Mouse (Mus musculus) kidney, postnatal 10 days (tissue): ENCODE measurements around the gene Dkk3.

Experiments used
- DNase-seq: peaks from one replicate; pipeline ENCODE4 v3.0.0; 2021; ENCODE audit warnings: mixed read lengths

Dkk3 gene

DNA sequence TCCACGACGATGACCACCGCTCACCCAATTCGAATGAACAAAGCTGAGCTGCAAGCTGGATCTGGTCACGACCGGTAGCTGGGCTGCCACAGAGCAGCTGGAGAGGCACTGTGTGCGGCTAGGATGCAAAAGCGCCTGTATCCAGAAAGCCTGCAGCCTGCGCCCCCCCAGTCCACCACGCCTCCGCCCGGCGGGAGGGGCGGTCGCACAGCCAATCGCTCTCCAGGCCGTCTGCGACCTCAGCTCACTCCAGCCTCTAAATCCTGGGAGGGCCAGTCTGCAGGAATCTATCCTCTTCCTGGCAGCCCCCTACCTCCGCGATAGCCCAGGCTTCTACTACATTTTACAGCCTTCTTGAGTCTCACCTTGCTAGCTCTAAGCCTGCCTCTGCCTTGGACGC lies at the start of gene Dkk3:
Dkk3 (minus strand) TSS at position 116 of the 400 bp plus-strand sequence.
- peak; percentile 78 for DNase-seq

DNA sequence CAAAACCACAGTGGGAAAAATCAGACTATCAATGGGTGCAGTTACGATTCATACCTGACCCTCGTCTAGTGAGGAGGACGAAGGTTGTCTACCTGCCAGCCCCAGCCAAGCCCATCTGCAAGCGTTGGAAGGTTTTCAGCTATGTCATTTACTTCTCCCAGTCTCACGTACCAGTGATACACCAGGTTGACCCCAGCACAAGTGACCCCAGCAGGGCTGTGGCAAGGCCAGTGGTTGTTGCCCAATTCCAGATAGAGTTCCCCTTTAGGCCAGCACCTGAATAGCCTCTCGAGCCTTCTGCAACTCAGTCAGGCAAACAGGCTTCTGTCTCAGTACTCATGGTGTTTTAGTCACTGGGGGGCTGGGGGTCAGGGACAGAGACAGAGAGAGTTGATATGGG lies 48.9 kb upstream of the Dkk3 start:
- no peak for DNase-seq

DNA sequence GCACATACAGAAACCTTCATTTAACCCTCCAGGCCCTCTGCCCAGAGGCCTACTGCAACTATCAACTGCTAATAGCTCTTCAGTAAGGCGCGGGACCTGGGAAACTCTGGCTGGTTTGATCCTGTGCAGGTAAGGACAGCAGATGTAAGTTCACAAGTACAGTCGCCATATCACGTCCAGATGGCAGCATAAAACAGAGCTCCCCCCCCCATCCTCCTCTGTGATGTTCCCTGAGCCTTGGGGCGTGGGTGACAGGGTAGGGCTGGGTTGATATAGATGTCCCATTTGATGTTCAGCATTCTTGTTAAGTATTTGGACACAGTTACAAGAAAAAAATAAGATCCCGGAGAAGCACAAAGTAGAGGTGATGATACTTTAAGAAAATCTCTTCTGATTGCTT lies 46.7 kb upstream of the Dkk3 start:
- DNase-seq = no peak

DNA sequence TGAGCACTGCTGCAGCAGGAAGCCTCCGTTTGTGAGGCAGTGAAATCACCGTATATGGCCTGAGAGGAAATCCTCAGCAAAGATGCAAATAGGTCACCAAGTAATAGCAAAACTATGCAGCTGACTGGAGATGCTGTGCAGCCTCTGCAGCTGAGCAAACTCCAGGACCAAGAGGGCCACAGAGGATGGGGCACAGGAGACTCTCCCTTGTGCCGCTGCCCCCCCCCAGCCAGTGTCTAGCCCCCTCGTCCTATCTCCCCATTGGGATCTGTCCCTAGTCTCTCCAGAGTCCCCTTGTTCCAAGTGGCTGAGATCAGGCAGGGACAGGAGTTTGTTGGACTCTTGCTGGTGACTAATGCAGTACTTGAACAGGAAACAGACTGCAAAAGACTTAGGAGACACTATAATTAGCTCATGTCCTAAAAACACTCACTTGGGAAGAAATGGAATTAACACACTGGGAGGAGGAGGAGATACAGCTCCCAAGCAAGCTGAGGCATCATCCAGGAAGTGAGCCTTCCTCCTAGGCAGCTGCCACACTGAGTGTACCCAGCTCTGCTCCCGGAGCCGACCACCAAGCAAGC lies 45.6 kb upstream of the Dkk3 start:
- no peak for DNase-seq

DNA sequence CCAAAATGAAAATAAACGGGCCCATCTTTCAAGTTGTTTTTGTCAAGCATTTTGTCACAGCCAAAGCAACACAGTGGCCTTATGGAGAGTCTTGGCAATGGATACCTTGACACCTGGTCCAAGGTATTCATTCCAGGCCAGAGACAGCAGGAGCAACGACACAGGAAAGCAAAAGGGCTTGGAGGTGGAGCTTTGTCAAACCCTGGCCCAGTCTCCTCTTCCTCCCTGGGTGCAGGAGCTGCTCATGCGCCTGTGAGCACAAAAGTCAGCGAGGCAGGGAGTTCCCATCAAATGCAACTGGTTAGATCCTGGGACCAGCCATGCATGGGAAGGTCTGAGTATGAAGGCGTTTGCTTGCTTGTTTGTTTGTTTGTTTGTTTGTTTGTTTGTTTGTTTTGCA lies 45.1 kb upstream of the Dkk3 start:
- no peak for DNase-seq

DNA sequence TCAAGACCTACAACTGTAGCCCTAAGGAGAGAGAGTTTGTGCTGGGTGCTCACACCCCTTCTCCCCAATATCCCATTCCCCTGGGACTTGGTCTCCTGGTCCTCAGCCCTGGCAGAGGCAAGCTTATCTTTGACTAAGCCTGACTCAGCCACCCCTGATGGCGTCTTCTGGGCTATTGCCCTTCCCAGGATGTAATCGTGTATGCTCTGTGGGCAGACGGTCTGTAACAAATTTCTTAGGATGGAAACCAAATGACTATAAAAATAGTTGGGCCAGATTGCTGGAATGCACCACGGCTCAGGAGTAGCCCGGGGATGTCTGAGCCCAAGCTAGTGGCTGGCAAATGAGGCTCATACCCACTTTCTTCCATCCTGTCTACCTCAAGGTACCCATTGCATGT lies 44.0 kb upstream of the Dkk3 start:
- DNase-seq = no peak

DNA sequence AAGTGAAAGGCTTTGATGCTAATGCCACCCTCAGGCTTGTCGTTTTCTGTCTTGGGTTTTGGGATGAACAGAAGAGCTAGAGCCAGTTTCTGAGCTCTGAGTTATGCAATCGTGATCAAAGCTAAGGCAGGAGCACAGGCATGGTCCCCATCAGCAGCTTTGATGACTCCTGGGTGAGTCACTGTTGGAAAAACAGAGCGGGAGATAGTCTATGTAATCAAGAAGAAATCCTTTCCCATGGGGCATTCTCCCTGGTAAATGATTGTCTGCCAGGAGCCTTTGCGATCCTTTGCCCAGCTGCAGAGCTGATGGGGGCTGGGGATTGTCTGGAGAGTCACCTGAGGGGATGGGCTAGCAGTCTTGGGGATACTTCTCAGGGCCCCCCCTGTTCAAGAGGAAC lies 43.3 kb upstream of the Dkk3 start:
- peak; percentile 47 for DNase-seq

DNA sequence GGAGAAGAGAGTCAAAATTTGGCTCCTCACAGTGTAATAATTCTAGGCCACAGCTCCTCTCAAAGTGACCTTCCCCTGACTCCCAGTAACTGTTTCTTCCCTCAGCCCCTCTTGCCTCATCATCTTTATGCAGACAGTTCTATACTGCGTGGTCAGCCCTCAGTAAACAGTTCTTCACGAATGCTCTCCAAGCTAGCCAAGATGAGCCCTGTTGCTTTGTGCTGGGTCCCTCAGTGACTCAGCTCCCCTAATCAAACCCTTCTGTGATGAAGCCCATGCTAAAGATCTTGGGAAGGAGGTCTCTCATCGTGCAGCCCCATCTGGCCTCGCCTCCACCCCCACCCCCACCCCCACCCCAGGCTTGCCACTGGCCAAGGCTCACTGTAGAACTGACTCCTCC lies 41.9 kb upstream of the Dkk3 start:
- no peak for DNase-seq

DNA sequence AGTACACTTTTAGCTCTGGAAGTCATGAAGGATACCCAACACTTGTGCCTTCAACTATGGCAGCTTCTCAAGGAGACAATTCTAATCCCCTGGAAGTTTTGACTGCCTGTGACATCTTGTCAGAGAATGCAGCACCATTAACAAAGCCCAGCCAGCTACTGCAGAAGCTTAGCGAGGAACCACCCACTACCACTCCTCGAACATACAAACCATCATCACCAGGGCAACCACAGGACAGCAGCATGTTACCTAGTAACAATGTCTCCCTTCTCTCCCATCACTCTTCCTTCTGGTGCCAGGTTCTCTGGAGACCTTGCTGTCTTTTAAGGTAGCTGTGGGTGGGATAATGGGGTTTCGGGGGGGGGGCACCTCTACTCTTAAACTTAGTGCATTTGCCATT lies 40.5 kb upstream of the Dkk3 start:
- no peak for DNase-seq

DNA sequence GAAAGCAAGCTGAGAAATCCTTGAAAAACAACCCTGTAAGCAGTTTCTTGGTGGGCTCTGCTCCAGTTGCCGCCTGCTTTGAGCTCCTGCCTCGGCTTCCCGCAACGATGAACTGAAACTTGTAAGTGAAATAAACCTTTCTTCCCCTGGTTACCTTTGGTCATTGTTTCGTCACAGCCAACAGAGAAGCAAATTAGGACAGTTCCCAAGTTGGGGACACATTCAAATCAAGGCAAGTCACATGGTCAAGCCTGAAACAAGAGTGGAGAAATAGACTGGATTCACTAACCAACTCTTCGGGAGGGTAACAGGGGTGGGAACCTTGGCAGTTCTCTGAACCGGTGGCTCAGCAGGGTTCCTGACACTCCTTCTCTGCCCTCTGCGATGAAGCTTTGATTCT lies 38.6 kb upstream of the Dkk3 start:
- DNase-seq = no peak

DNA sequence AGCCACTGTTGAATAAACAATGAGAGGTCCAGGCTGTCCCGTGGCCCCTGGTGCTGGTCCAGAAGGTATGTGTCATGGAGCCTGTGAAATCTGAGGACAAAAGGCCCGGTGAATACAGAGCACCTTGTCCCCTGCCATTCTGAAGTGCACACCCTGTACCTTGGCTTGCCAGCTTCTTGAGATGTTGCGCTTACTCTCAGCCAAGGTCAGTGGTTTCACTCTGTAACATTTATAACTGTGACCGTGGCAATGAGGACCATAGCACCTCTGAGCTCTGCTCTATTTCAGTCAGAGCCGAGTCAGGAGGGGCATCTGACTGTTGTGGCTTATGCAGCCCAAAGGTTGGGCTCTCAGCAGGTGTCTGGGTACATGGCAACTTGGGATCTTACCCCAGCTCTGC lies 35.4 kb upstream of the Dkk3 start:
- no peak for DNase-seq

DNA sequence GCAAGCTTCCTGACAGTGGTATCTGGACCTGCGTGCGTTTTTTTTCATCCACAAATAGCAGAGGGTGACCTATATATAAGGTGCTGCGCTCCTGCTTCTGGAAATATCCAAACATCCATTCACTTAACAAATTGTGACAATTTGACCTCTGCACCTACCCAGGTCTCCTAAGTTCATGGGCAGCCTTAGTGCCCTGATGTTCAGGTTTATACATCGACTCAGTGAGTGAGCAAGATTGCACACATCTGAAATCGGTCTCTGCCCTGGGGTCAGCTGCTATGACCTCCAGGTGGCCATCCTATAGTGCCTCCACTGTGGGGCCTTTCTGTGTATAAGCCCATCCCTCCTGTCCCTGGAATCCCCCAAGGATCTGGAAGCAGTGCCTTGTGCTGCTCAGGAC lies 33.9 kb upstream of the Dkk3 start:
- no peak for DNase-seq

DNA sequence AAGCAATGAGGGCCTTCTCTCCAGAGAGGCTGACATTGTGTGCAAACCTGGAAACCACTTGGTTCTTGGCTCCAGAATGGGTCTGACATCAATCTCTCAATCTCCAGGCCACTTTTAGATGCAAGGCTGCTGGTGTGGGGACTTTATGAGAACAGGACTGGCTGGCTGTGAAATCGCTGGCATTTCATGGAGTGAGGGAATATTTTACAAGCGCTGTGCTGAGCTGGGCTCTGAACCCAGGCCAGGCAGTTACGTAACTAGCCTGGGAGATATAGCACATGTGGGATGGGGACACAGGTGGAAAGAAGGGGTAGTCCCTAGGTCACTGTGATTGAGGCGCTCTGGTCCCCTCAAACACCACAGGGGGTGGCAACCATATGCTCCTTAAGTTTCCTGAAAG lies 33.4 kb upstream of the Dkk3 start:
- DNase-seq = no peak

DNA sequence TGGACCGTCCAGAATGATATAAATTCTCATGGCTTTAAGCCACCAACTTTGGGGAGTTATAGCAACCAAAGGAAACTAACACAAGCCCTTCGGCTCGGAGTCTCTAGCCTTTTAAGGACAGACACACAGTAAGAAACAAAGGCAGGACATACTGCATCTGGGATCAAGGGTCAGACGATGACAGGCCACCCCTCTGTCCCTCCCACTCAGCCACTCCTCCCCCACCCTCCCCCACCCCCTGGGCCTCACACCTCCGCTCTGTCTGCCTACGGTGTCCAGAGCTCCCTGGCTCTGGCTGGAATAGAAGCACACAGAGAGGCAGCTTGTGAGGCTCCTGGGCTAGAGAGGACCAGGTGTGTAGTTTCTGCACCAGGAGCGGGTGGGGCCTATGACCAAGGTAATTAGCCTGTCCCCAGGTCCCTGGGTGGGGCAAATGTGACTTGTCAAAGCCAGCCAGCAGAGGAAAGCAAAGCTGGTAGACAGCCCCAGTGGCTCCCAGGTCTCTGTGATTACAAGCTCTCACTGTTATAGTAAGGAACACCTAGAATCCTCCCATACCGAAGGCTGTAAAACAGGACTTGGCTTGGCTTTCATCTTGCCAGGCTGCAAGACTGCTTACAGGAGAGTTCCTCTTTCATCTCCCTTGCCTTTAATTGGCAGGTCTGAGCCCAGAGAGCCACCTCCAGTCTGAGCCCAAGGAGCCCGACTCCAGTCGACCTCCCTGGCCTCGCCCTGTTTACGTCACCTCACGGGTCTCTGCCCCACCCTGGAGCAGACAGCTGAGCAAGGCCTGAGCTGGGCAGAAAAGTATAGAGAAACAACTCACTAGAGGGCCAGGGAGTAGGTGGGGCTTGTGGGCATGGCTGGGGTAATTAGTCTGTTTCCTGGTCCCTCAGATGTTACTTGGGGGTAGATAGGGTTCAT lies 28.9 kb upstream of the Dkk3 start:
- DNase-seq = no peak

DNA sequence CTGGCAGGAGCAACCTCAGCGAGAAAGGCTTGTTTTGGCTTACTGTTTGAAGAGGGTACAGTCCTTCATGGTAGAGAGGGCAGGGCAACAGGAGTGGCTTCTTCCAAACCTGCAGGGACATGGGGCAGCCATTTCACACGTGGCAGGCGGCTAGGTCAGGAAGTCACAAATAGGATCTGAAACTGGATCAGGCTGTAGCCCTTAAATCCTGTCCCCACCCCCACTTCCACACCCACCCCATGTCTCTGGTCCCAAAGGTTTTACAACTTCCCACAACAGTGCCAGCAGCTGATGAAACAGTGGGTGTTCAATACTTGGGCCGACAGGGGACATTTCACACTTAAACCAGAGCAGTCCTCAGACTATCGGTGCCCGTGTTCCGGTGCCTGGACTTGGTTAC lies 28.0 kb upstream of the Dkk3 start:
- DNase-seq = no peak

DNA sequence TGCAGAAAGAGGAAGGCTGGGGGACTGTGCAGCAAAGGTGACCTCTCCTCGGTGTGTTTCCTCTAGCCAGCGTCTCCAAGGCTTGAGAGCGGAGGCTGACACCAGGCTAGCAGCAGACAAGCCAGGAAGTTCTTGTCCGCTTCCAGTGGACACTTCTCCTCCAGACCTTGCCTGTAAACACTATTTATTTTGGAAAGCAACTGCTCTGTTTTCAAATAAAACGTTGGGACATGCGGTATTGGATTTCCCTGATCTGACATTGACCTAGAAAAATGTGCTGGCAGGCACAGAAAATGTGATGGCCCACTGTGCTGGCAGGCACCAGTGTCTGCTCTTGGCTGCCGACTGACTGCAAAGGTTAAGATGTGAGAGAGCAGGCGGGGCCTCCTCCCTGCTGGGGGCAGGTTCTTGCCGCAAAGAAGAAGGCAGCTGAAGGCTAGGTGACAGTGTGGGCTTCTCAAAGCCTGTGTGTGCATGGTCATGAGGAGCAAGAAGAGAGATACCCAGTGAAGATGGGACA lies 26.4 kb upstream of the Dkk3 start:
- DNase-seq = peak; percentile 42

DNA sequence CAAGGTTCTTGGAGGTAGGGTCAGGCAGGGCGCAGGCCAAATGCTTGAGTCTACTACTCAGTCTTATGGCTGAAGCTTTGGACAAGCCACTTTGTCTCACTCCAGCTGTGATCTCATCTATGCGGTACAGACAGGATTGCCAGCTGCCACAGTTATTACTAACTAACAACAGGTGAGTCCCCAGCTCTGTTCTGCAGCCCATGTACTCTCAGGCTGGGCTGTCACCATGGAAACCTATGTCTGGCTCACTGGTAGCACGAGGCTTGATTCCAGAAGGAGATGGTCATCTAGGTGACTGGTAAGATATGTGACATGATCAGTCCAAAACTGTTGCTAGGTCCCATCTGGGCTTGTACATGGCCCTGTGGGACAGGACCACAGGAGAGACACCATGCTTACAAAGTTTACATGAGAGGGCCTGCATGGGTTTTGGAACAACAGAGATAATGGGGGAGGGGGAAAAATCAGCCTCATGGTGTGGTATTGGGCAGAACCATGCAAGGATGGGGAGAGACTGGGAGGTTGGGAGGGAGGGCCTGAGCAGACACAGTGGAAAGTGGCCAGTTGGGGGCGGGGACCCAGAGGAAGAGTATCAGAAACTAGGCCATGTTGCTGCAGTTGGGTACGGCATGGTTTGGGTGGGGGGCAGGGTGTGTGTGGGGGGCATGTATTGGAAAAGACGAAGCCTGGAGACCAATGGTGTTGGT lies 25.8 kb upstream of the Dkk3 start:
- peak; percentile 48 for DNase-seq

DNA sequence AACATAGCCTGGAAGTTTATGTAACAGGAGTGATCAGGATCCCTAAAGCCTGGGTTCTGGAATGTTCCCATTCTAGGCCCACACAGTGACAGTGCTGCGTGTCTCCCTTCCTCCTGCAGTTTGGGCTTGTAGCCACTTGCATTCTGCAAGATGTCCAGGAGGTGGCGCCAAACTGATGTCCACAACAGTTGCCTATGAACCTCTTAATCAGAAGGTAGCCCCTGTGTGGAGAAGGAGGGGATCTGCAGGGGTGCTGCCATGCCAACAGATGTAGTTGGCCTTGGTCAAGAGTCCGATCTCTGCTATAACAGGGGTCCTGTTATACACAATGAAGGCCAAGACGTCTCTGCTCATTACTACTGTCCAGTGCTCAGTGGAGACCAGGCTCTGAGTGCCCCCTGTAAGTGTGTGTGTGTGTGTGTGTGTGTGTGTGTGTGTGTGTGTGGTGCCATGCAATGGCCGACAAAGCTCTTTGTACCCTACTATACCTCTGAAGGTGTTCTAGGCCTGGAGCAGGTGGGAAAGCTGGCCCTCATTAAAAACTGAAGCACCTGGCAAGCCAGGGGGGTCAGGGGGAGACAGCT lies 24.5 kb upstream of the Dkk3 start:
- peak; percentile 92 for DNase-seq

DNA sequence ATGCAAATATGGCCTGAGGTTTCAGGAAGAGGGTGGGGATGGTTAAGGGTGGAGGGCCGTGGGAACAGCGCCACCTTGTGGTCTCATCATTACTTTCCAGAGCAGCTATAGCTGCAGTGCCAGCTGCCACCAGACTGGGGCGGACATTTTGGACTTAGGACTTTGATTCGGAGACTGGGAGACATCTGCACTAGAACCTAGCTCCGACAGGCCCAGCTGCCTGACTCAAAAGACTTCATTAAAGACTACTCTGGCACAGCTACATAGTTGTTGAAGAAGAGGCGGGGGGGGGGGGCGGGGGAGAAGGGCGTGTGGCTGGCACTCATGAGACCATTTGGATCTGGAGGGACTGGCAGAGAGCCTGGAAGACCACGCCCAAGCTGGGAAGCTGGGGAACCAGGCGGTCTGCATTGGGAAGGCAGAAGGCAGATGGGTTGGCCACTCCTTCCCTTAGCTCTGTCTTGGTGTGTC lies 21.4 kb upstream of the Dkk3 start:
- peak; percentile 93 for DNase-seq

DNA sequence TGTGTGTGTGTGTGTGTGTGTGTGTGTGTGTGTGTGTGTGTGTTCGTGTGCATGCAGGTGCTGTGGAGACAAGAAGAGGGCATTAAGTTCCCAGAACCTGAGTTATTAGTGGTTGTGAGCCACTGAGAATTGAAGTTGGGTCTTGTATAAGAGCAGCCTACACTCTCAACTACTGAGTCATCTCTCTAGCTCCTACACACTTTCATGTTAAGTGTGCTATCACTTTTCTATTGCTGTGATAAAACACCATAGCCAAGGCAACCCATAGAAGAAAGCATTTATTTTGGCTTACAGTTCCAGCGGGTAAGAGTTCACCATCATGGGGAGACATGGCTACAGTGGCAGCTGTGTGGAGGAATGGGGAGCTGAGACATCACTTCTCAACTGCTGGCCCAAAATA lies 17.8 kb upstream of the Dkk3 start:
- DNase-seq = no peak

DNA sequence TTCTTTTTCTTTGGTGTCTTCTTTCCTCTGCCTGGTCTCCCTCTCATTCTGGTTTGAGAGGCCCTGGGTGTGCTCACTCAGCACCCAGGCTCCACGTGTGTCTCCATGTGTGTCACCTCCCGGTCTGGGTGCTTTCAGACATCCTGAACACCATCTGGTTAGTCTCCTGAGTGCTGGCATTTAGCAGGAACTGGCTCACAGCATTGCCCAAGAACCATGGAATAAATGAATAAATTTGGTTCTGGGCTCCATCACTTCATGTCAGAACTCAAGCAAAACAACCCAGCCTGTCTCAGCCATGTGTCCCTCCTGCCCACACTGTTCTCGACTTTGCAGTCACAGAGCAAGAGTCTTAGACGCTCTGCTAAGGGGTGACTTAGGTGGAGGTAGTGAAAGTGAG lies 13.8 kb upstream of the Dkk3 start:
- no peak for DNase-seq

DNA sequence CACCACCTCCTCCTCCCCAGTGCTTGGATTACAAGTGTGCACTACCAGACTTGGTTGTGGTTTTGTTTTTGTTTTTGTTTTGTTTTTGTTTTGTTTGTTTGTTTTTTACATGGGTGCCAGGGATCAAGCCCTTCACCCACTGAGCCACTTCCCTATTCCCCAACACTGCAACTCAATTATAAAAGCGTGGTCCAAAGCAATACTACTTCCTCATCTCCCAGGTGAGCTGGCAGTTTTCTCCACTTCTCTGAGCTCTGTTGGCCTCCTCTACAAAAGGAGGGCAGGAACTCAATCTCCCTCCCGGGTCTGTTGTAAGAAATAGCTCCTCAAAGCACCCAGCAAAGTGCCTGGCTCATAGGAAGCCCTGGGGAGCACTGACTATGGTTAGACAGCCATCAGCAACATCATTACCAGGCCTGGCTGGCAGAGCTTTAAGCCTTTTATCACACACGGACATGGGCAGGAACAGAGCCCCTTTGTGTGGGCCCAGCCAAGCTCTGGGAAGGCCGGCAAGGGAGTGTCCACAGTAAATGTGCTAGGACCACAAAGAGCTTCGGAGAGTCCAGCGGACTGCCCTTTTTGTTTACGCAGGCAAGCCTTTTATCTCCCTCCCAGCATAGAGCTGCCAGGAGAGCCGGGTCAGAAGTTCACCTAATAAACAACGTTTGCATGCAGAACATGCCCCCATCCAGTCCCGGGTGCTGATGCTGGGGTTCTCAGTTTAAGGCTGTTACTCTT lies 11.3 kb upstream of the Dkk3 start:
- DNase-seq = no peak

DNA sequence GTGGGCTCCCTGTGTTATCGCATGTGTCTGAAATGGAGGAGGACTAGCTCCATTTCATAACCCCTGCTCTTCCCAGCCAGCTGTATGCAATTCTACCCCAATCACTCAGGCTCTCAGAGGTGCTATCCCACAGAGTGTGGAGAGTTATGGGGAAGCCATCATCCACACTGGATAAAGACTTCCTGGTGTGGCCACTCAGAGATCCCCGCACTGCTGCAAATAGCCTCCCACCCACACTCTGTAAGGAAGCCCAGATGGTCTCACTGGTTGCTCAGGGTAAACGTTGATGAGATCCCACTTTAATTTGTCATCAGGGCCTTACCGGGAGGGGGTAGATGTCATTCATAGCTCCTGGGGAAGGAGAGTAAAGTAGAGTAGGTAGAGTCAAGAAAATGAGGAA lies 6.7 kb upstream of the Dkk3 start:
- no peak for DNase-seq
